Mouse (Mus musculus) heart, adult 2 months (tissue): ENCODE results near the gene Nelfa. TPM values are rescaled to one million over a fixed set of nuclear protein-coding genes. Genes with fewer than 3 reads are reported as not detected.

Experiments
- DNase-seq, 2 experiments: peaks; one replicate each; pipeline ENCODE4 v3.0.0; 2021
- H3K27ac ChIP-seq: fragments of 200-600 bp; 2 replicates; pipeline ENCODE4 v1.8.1; 2022
- H3K27me3 ChIP-seq: fragments of 200-500 bp; 2 replicates; pipeline ENCODE4 v1.6.1; 2012; ENCODE audit warnings: mild to moderate bottlenecking, low read length, inconsistent platforms, mixed read lengths; ENCODE audit not compliant: control insufficient read depth, insufficient read depth
- H3K36me3 ChIP-seq: fragments of 200-500 bp; 2 replicates; pipeline ENCODE4 v1.6.1; 2012; ENCODE audit warnings: low read length, inconsistent platforms; ENCODE audit not compliant: control insufficient read depth, insufficient read depth
- H3K4me1 ChIP-seq: fragments of 200-500 bp; 2 replicates; pipeline ENCODE4 v1.6.1; 2011; ENCODE audit warnings: low read length; ENCODE audit not compliant: control insufficient read depth, insufficient read depth
- H3K4me3 ChIP-seq: fragments of 200-600 bp; 2 replicates; pipeline ENCODE4 v1.8.1; 2022
- H3K79me2 ChIP-seq: fragments of 200-500 bp; replicated peaks from 2 replicates; pipeline ENCODE4 v1.6.1; 2012; ENCODE audit warnings: mild to moderate bottlenecking, inconsistent platforms, low read length, moderate library complexity, mixed read lengths; ENCODE audit not compliant: control insufficient read depth, insufficient read depth
- H3K9ac ChIP-seq: fragments of 200-500 bp; 2 replicates; pipeline ENCODE4 v1.6.1; 2012; ENCODE audit warnings: low read depth, mild to moderate bottlenecking, control low read depth, inconsistent platforms, low read length, mixed read lengths
- CTCF ChIP-seq: fragments of 200-600 bp; IDR thresholded peaks from 2 replicates; pipeline ENCODE4 v1.8.1; 2022; ENCODE audit warnings: antibody characterized with exemption, mild to moderate bottlenecking, moderate library complexity
- EP300 ChIP-seq: fragments of 200-500 bp; IDR thresholded peaks from 2 replicates; pipeline ENCODE4 v1.6.1; 2011; ENCODE audit warnings: low read depth, low read length, control low read depth; ENCODE audit not compliant: insufficient read depth
- POLR2A ChIP-seq: fragments of 200-500 bp; IDR thresholded peaks from 2 replicates; pipeline ENCODE4 v1.6.1; 2011; ENCODE audit warnings: mild to moderate bottlenecking, low read depth, low read length, control low read depth; ENCODE audit not compliant: insufficient read depth
- WGBS: fragments of 180-500 bp; shearing (Covaris S2); methylation state at CpG from one replicate; pipeline ENCODE4 v1.1.7; 2018; 5-methylcytosine and 5-hydroxymethylcytosine counted together
- intact Hi-C: fragments of 180-260 bp; cut with DNase I; formaldehyde crosslinking; loops from one replicate; pipeline ENCODE4 v1.15.1; 2025
- long read RNA-seq: library from polyadenylated mRNA; stranded (forward); transcript quantifications from one replicate; pipeline ENCODE4 v2.0.0, GENCODE M21; 2021
- polyA plus RNA-seq: library from polyadenylated mRNA; depleted of rRNA; stranded (reverse); fragments of >200 nt; gene quantifications from 2 replicates; pipeline ENCODE4 v1.2.3, GENCODE M21; 2012; rRNA removed
- total RNA-seq, 2 experiments: library from RNA; stranded (reverse); gene quantifications; 2 replicates each; pipeline ENCODE4 v1.2.3; 2021

Gene Nelfa
- 10 to 100 TPM; 10.3 to 10.4 TPM for total RNA-seq
- 15.8 and 18.4 TPM in 2 replicates for polyA plus RNA-seq
- long read RNA-seq, transcript Nelfa-201 (11 exons, 2,580 nt) = major isoform, 11 of 13 reads
- long read RNA-seq, partial matches to known transcripts = 2 of 13 reads
- long read RNA-seq, other reads (novel, unspliced or antisense) = 0 of 13 reads

- peaks cover 5% of the 10 kb centered on the region for H3K36me3 ChIP-seq
- peak within 1 kb of the TSS; percentile 96 for H3K9ac ChIP-seq
- peak within 1 kb of the TSS; percentile 88 for H3K27ac ChIP-seq
- H3K4me1 ChIP-seq = peaks cover 8% of the 10 kb centered on the region
- H3K27me3 ChIP-seq = no peaks in the 10 kb centered on the region
- TF ChIP-seq CTCF (no peak; the same call in none of the 2 replicates), EP300 (peak; percentile 81), POLR2A (peak; percentile 95)
- intact Hi-C loops = loop anchor here (5.0 kb wide), 4 partner anchors 119 to 304 kb away; partner anchors contain the start of genes Letm1, Tacc3 and Tmem129
- under 1% methylated on average over 61 of the region's 61 CpGs for WGBS
- H3K79me2 ChIP-seq = peaks cover 6% of the 10 kb centered on the region
- H3K4me3 ChIP-seq = peak within 1 kb of the TSS; percentile 97
- DNase-seq = peak; percentile 98 to 99
Measured at GRCm38 (mm10) chr5:33936120-33936707, at the start of gene Nelfa. Gene Nelfa (minus strand): TSS chr5:33936413.

GRCm38 (mm10) chr5:33983309-33984121, 47.3 kb upstream of the Nelfa start, which contains the start of gene Gm1673:
Gene Gm1673 (plus strand): TSS chr5:33983433.
- under 1% methylated on average over 84 of the region's 88 CpGs for WGBS
- intact Hi-C loops = no loop called here

GRCm38 (mm10) chr5:33982731-33983259, 46.6 kb upstream of the Nelfa start:
- Histone ChIP-seq H3K36me3 (no peaks in the 10 kb centered on the region), H3K4me1 (no peaks in the 10 kb centered on the region), H3K27me3 (no peaks in the 10 kb centered on the region), H3K79me2 (no peaks in the 10 kb centered on the region), H3K9ac (peak overlapping the region; percentile 60), H3K27ac (no peak overlapping the region), H3K4me3 (peak overlapping the region; percentile 77)
- no peak for DNase-seq
- intact Hi-C loops = no loop called here
- WGBS = 11% methylated on average over 26 of the region's 26 CpGs
- TF ChIP-seq POLR2A = no peak
- TF ChIP-seq EP300 = no peak
- TF ChIP-seq CTCF = no peak

More at GRCm38 (mm10) chr5:33983309-33984121, 47.3 kb upstream of the Nelfa start, which contains the start of gene Gm1673:
- H3K27me3 ChIP-seq = no peaks in the 10 kb centered on the region
- H3K27ac ChIP-seq = no peak within 1 kb of the TSS
- peak; percentile 82 to 83 for DNase-seq
- no peaks in the 10 kb centered on the region for H3K36me3 ChIP-seq
- H3K79me2 ChIP-seq = no peaks in the 10 kb centered on the region
- peak within 1 kb of the TSS; percentile 60 for H3K9ac ChIP-seq
- no peak for TF ChIP-seq EP300
- TF ChIP-seq CTCF = peak; percentile 67
- TF ChIP-seq POLR2A = 0 out of 2 replicates have a peak, but pooled peaks have one; percentile 13
- H3K4me1 ChIP-seq = no peaks in the 10 kb centered on the region
- H3K4me3 ChIP-seq = peak within 1 kb of the TSS; percentile 77

GRCm38 (mm10) chr5:33976267-33976666, 40.1 kb upstream of the Nelfa start:
- WGBS = 29% methylated on average over 3 of the region's 3 CpGs
- intact Hi-C loops = no loop called here
- Histone ChIP-seq H3K36me3 (no peaks in the 10 kb centered on the region), H3K4me1 (no peaks in the 10 kb centered on the region), H3K27ac (no peak overlapping the region), H3K4me3 (no peak overlapping the region), H3K79me2 (no peaks in the 10 kb centered on the region), H3K9ac (no peak overlapping the region), H3K27me3 (no peaks in the 10 kb centered on the region)
- no peak for DNase-seq
- TF ChIP-seq POLR2A = no peak
- no peak for TF ChIP-seq EP300
- TF ChIP-seq CTCF = no peak

GRCm38 (mm10) chr5:33974736-33975135, 38.5 kb upstream of the Nelfa start:
- Histone ChIP-seq H3K9ac (no peak overlapping the region), H3K27ac (no peak overlapping the region), H3K79me2 (no peaks in the 10 kb centered on the region), H3K4me1 (no peaks in the 10 kb centered on the region), H3K27me3 (no peaks in the 10 kb centered on the region), H3K4me3 (no peak overlapping the region), H3K36me3 (no peaks in the 10 kb centered on the region)
- no peak for DNase-seq
- WGBS = 60% methylated on average over 2 of the region's 2 CpGs
- intact Hi-C loops = no loop called here
- no peak for TF ChIP-seq EP300
- TF ChIP-seq POLR2A = no peak
- no peak for TF ChIP-seq CTCF
